Mouse (Mus musculus) kidney, postnatal 0 days (tissue): ENCODE measurements around the gene Usp6nl. TPM values are rescaled to one million over a fixed set of nuclear protein-coding genes. Genes with fewer than 3 reads are reported as not detected.

Experiments used
- ATAC-seq: fragments of 200-750 bp; cut with Nextera tagmentation; replicated peaks from 2 replicates; pipeline ENCODE4 v1.8.0; 2017; ENCODE audit warnings: low read depth, moderate number of reproducible peaks, moderate TSS enrichment, moderate library complexity; ENCODE audit not compliant: low FRiP score
- DNase-seq: peaks from one replicate; pipeline ENCODE4 v3.0.0-alpha.2; 2016; ENCODE audit warnings: low spot score
- H3K27ac ChIP-seq: fragments of 300-500 bp; sonication (generic); 2 replicates; pipeline ENCODE4 v1.5.1; 2014; ENCODE audit warnings: mild to moderate bottlenecking
- H3K27me3 ChIP-seq: fragments of 300-500 bp; sonication (generic); 2 replicates; pipeline ENCODE4 v1.6.1; 2014; ENCODE audit warnings: low read length, mixed read lengths; ENCODE audit not compliant: insufficient read depth
- H3K36me3 ChIP-seq: fragments of 300-500 bp; sonication (generic); 2 replicates; pipeline ENCODE4 v1.6.1; 2014; ENCODE audit warnings: low read length, mixed read lengths; ENCODE audit not compliant: insufficient read depth
- H3K4me1 ChIP-seq: fragments of 300-500 bp; sonication (generic); replicated peaks from 2 replicates; pipeline ENCODE4 v1.6.1; 2014; ENCODE audit warnings: antibody characterized with exemption, low read length, mixed read lengths; ENCODE audit not compliant: insufficient read depth
- H3K4me2 ChIP-seq: fragments of 300-500 bp; sonication (generic); 2 replicates; pipeline ENCODE4 v1.6.1; 2014; ENCODE audit warnings: mild to moderate bottlenecking, low read length, moderate library complexity, mixed read lengths
- H3K4me3 ChIP-seq: fragments of 300-500 bp; sonication (generic); replicated peaks from 2 replicates; pipeline ENCODE4 v1.5.1; 2014; ENCODE audit warnings: low read depth, low read length
- H3K9ac ChIP-seq: fragments of 300-500 bp; sonication (generic); 2 replicates; pipeline ENCODE4 v1.6.1; 2014; ENCODE audit warnings: low read depth, low read length
- H3K9me3 ChIP-seq: fragments of 300-500 bp; sonication (generic); replicated peaks from 2 replicates; pipeline ENCODE4 v1.6.1; 2016; ENCODE audit warnings: low read length, inconsistent platforms, mixed read lengths
- CTCF ChIP-seq: IDR thresholded peaks from 2 replicates; pipeline ENCODE4 v1.5.1; 2016; ENCODE audit warnings: antibody characterized with exemption, low read depth, mild to moderate bottlenecking, moderate library complexity
- WGBS: fragments of 180-500 bp; shearing (Covaris S2); extraction: QIAGEN DNeasy Blood & Tissue Kit; methylation state at CpG from one replicate; pipeline ENCODE4 v1.1.7; 2014; 5-methylcytosine and 5-hydroxymethylcytosine counted together
- polyA plus RNA-seq: library from polyadenylated mRNA; unstranded; fragments of >200 nt; fragmentation: Nextera tagmentation; extraction: Ambion mirVana; gene quantifications from 2 replicates; pipeline ENCODE4 v1.2.1, GENCODE M21; 2015

The Usp6nl gene
- polyA plus RNA-seq, 1 experiment from 2014 or later, result 9.8 TPM

GRCm38 (mm10) chr2:6398826-6399225 lies 76.4 kb downstream of the Usp6nl start:
- Histone ChIP-seq H3K4me3 (no peak overlapping the region), H3K36me3 (no peaks in the 10 kb centered on the region), H3K9me3 (no peaks in the 10 kb centered on the region), H3K9ac (no peak overlapping the region), H3K4me2 (no peak overlapping the region), H3K27ac (no peak overlapping the region), H3K27me3 (no peaks in the 10 kb centered on the region), H3K4me1 (peaks cover 10% of the 10 kb centered on the region)
- peak; percentile 44 for DNase-seq
- no peak for ATAC-seq
- no peak for TF ChIP-seq CTCF
- 59% methylated on average over 6 of the region's 6 CpGs for WGBS

GRCm38 (mm10) chr2:6401039-6401438 lies 78.6 kb downstream of the Usp6nl start:
- no peak overlapping the region for H3K9ac ChIP-seq
- no peak for ATAC-seq
- no peaks in the 10 kb centered on the region for H3K36me3 ChIP-seq
- H3K27ac ChIP-seq, result no peak overlapping the region
- H3K9me3 ChIP-seq, result no peaks in the 10 kb centered on the region
- WGBS, result 86% methylated on average over 10 of the region's 10 CpGs
- H3K27me3 ChIP-seq, result no peaks in the 10 kb centered on the region
- peaks cover 7% of the 10 kb centered on the region for H3K4me1 ChIP-seq
- no peak overlapping the region for H3K4me3 ChIP-seq
- no peak overlapping the region for H3K4me2 ChIP-seq
- no peak for TF ChIP-seq CTCF
- no peak for DNase-seq

GRCm38 (mm10) chr2:6403375-6403774 lies 80.9 kb downstream of the Usp6nl start:
- DNase-seq (peak; percentile 60), ATAC-seq (peak; percentile 71)
- Histone ChIP-seq H3K27me3 (no peaks in the 10 kb centered on the region), H3K4me3 (no peak overlapping the region), H3K9me3 (no peaks in the 10 kb centered on the region), H3K4me2 (no peak overlapping the region), H3K27ac (no peak overlapping the region), H3K36me3 (no peaks in the 10 kb centered on the region), H3K4me1 (no peaks in the 10 kb centered on the region), H3K9ac (no peak overlapping the region)
- WGBS, result 24% methylated on average over 11 of the region's 11 CpGs
- peak; percentile 59 for TF ChIP-seq CTCF

- Histone ChIP-seq H3K4me3 (no peak overlapping the region), H3K4me2 (no peak overlapping the region), H3K36me3 (no peaks in the 10 kb centered on the region), H3K9me3 (no peaks in the 10 kb centered on the region), H3K4me1 (no peaks in the 10 kb centered on the region), H3K27me3 (no peaks in the 10 kb centered on the region), H3K9ac (no peak overlapping the region), H3K27ac (no peak overlapping the region)
- ATAC-seq (no peak), DNase-seq (no peak)
- WGBS, result 60% methylated on average over 3 of the region's 3 CpGs
- no peak for TF ChIP-seq CTCF
These were observed 81.5 kb downstream of the Usp6nl start for GRCm38 (mm10) chr2:6403991-6404390.

GRCm38 (mm10) chr2:6404627-6405026 lies 82.2 kb downstream of the Usp6nl start:
- no peak overlapping the region for H3K27ac ChIP-seq
- H3K4me1 ChIP-seq, result no peaks in the 10 kb centered on the region
- DNase-seq (no peak), ATAC-seq (no peak)
- H3K36me3 ChIP-seq, result no peaks in the 10 kb centered on the region
- WGBS, result 65% methylated on average over 7 of the region's 7 CpGs
- no peak overlapping the region for H3K9ac ChIP-seq
- no peaks in the 10 kb centered on the region for H3K27me3 ChIP-seq
- no peaks in the 10 kb centered on the region for H3K9me3 ChIP-seq
- H3K4me2 ChIP-seq, result no peak overlapping the region
- TF ChIP-seq CTCF, result no peak
- no peak overlapping the region for H3K4me3 ChIP-seq

- H3K4me3 ChIP-seq, result no peak overlapping the region
- DNase-seq (peak; percentile 94), ATAC-seq (peak; percentile 85)
- TF ChIP-seq CTCF, result peak; percentile 94
- no peak overlapping the region for H3K9ac ChIP-seq
- 36% methylated on average over 10 of the region's 10 CpGs for WGBS
- no peak overlapping the region for H3K27ac ChIP-seq
- H3K4me2 ChIP-seq, result no peak overlapping the region
- no peaks in the 10 kb centered on the region for H3K36me3 ChIP-seq
- no peaks in the 10 kb centered on the region for H3K4me1 ChIP-seq
- H3K9me3 ChIP-seq, result no peaks in the 10 kb centered on the region
- H3K27me3 ChIP-seq, result no peaks in the 10 kb centered on the region
These were observed 82.9 kb downstream of the Usp6nl start for GRCm38 (mm10) chr2:6405059-6406033.
